Mouse (Mus musculus) neural tube, embryonic 14.5 days (tissue): ENCODE results near the gene Anxa5. TPM values are rescaled to one million over a fixed set of nuclear protein-coding genes. Genes with fewer than 3 reads are reported as not detected.

Experiments
- ATAC-seq: fragments of 200-750 bp; cut with Nextera tagmentation; 2 replicates; pipeline ENCODE4 v1.8.0; 2017; ENCODE audit warnings: low read depth, mild to moderate bottlenecking, moderate TSS enrichment, moderate library complexity
- H3K27ac ChIP-seq: fragments of 300-500 bp; sonication (generic); 2 replicates; pipeline ENCODE4 v1.5.1; 2014; ENCODE audit warnings: low read depth, mild to moderate bottlenecking, control low read depth, low read length, moderate library complexity, mixed read lengths
- H3K27me3 ChIP-seq: fragments of 300-500 bp; sonication (generic); 2 replicates; pipeline ENCODE4 v1.6.1; 2014; ENCODE audit warnings: low read length; ENCODE audit not compliant: control insufficient read depth, insufficient read depth
- H3K36me3 ChIP-seq: fragments of 300-500 bp; sonication (generic); 2 replicates; pipeline ENCODE4 v1.6.1; 2014; ENCODE audit warnings: low read length, mixed read lengths; ENCODE audit not compliant: control insufficient read depth, insufficient read depth
- H3K4me1 ChIP-seq: fragments of 300-500 bp; sonication (generic); 2 replicates; pipeline ENCODE4 v1.6.1; 2014; ENCODE audit warnings: low read length; ENCODE audit not compliant: control insufficient read depth, insufficient read depth
- H3K4me2 ChIP-seq: fragments of 300-500 bp; sonication (generic); 2 replicates; pipeline ENCODE4 v1.6.1; 2014; ENCODE audit warnings: mild to moderate bottlenecking, low read depth, low read length, control low read depth
- H3K4me3 ChIP-seq: fragments of 300-500 bp; sonication (generic); 2 replicates; pipeline ENCODE4 v1.5.1; 2014; ENCODE audit warnings: low read depth, low read length, control low read depth, mixed read lengths
- H3K9ac ChIP-seq: fragments of 300-500 bp; sonication (generic); replicated peaks from 2 replicates; pipeline ENCODE4 v1.6.1; 2014; ENCODE audit warnings: low read depth, mild to moderate bottlenecking, control low read depth, low read length, mixed read lengths
- H3K9me3 ChIP-seq: fragments of 300-500 bp; sonication (generic); 2 replicates; pipeline ENCODE4 v1.6.1; 2016; ENCODE audit warnings: low read length; ENCODE audit not compliant: control insufficient read depth
- WGBS: fragments of 180-500 bp; shearing (Covaris S2); extraction: QIAGEN DNeasy Blood & Tissue Kit; methylation state at CpG from one replicate; pipeline ENCODE4 v1.1.7; 2014; 5-methylcytosine and 5-hydroxymethylcytosine counted together
- polyA plus RNA-seq: library from polyadenylated mRNA; unstranded; fragments of >200 nt; fragmentation: Nextera tagmentation; extraction: Ambion mirVana; gene quantifications from 2 replicates; pipeline ENCODE4 v1.2.1, GENCODE M21; 2014

Gene Anxa5
- polyA plus RNA-seq, 1 experiment from 2014 or later = 27.8 TPM

DNA sequence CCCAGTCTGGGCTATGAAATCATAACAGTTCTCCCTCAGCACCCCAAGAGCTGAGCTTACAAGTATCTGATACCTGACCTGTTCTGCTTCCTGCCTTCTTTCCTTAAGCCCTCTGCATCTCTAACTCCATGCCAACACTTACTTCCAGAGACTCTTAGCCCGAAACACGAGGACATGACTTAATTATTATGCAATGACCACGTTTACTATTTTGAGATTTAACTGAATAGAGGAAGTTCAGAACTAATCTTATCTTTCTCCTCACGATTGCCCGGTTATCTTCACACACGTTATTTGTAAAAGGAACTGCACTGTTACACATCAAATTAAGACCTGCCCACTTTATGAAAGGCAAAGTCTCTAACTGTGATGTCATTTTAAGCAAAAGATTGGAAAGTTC is 28.8 kb downstream of the Anxa5 start:
- no peaks in the 10 kb centered on the region for H3K9me3 ChIP-seq
- no peaks in the 10 kb centered on the region for H3K27me3 ChIP-seq
- no peak overlapping the region for H3K4me3 ChIP-seq
- WGBS = 82% methylated on average over 6 of the region's 6 CpGs
- no peak overlapping the region for H3K27ac ChIP-seq
- H3K4me1 ChIP-seq = no peaks in the 10 kb centered on the region
- ATAC-seq = no peak
- H3K4me2 ChIP-seq = no peak overlapping the region
- no peak overlapping the region for H3K9ac ChIP-seq
- H3K36me3 ChIP-seq = no peaks in the 10 kb centered on the region

DNA sequence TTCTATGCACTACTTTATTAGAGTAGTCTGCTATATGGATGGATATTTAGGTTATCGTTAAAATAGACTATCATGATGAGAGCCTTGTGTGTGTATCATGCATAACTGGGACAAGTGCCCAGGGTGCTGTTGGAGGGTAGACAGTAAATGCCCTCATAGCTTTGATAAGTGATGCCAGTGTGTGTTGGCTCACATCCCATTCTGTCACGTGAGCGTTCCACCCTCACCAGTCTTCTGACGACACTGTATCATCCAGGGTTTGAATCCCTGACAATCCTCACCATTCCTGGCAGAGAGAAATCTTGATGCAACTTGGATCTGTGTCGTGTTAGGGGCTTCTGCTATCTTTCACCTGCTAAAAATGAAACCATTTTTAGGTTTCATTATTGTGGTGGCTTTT is 29.2 kb downstream of the Anxa5 start:
- H3K9me3 ChIP-seq = no peaks in the 10 kb centered on the region
- H3K9ac ChIP-seq = no peak overlapping the region
- no peak for ATAC-seq
- H3K4me3 ChIP-seq = no peak overlapping the region
- H3K36me3 ChIP-seq = no peaks in the 10 kb centered on the region
- no peak overlapping the region for H3K4me2 ChIP-seq
- WGBS = 80% methylated on average over 5 of the region's 5 CpGs
- no peaks in the 10 kb centered on the region for H3K4me1 ChIP-seq
- no peak overlapping the region for H3K27ac ChIP-seq
- no peaks in the 10 kb centered on the region for H3K27me3 ChIP-seq

DNA sequence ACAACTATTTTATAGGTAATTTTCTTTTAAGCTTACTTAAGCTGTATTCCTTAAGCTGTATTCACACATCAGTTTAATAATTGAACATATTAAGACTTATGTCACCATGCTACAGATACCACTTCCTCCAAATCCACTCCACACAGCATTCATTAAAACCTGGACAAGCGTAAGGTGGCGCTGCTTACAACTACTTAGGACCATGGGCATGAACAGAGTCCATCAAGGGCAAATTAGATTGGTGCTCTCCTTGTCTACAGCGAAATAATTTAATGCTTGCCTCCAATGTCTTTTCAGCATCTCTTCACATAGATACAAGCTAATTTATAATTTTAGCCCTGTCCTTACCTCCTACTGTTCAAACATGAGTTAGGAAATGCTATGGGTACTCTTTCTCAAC is 29.7 kb downstream of the Anxa5 start:
- Histone ChIP-seq H3K4me3 (no peak overlapping the region), H3K36me3 (no peaks in the 10 kb centered on the region), H3K4me2 (no peak overlapping the region), H3K27ac (no peak overlapping the region), H3K9ac (no peak overlapping the region), H3K4me1 (no peaks in the 10 kb centered on the region), H3K27me3 (no peaks in the 10 kb centered on the region), H3K9me3 (no peaks in the 10 kb centered on the region)
- ATAC-seq = no peak
- 93% methylated on average over 3 of the region's 3 CpGs for whole genome bisulfite sequencing

DNA sequence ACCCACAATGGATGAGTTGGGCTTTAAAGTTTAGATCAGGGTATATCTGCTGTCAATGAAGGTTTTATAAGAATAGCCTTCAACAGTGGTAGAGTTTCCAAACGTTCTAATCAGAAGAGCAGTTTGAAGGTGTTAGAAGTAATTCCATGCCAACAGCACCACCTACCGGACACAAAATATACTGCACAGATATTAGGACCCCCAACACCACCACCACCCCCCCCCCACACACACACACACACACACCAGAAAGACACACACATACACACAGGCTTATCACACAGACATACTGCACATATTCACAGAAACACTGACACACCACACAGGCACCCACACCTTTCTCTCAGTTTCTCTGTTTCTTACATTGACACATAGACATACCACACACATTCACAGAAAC is 33.3 kb downstream of the Anxa5 start:
- H3K4me2 ChIP-seq = no peak overlapping the region
- H3K27me3 ChIP-seq = no peaks in the 10 kb centered on the region
- H3K27ac ChIP-seq = no peak overlapping the region
- no peaks in the 10 kb centered on the region for H3K4me1 ChIP-seq
- no peaks in the 10 kb centered on the region for H3K36me3 ChIP-seq
- no peaks in the 10 kb centered on the region for H3K9me3 ChIP-seq
- 2% methylated on average over 2 of the region's 2 CpGs for WGBS
- no peak overlapping the region for H3K4me3 ChIP-seq
- no peak overlapping the region for H3K9ac ChIP-seq
- ATAC-seq = peak; percentile 77

DNA sequence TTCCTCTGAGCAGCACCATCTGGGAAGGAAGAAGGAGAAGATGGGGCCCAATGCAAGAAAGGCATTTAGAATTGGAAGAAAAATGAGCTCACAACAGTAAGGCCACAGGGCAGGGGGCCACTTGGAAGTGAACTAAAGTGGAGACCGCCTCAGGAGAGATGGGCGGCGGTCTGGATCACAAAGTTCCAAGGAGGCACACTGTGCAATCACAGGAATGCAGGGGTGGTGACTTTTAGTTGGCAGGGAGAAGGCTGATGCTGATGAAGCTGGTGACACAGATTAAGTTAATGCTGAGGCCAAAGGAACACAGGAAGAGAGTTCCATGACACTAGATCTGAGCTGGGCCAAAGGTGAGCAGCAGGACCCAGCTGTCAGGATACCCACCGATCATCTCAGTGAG is 35.4 kb downstream of the Anxa5 start:
- 76% methylated on average over 4 of the region's 4 CpGs for WGBS
- Histone ChIP-seq H3K36me3 (no peaks in the 10 kb centered on the region), H3K9me3 (no peaks in the 10 kb centered on the region), H3K9ac (no peak overlapping the region), H3K4me3 (no peak overlapping the region), H3K27me3 (no peaks in the 10 kb centered on the region), H3K4me2 (no peak overlapping the region), H3K4me1 (no peaks in the 10 kb centered on the region), H3K27ac (no peak overlapping the region)
- ATAC-seq = no peak

DNA sequence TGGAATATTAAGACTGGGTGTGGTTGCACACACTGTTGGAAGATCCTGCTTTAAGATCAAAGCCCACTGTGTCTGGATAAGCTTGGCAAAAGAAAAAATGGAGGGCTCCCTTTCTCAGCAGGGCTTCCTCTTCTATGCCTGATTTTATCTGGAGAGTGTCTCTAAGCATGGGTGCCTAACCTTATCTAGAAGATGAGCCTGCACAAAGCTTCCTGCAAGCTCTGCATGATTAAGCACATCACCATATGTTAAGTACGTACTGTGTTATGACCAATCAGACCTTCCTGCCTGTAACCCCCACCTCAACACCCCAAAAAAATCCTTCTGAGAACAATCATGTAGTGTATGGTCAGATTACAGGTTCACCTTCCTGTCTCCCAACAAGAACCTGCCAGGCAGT is 45.3 kb downstream of the Anxa5 start:
- Histone ChIP-seq H3K9me3 (no peaks in the 10 kb centered on the region), H3K27me3 (no peaks in the 10 kb centered on the region), H3K36me3 (no peaks in the 10 kb centered on the region), H3K9ac (no peak overlapping the region), H3K4me1 (no peaks in the 10 kb centered on the region), H3K4me3 (no peak overlapping the region), H3K4me2 (no peak overlapping the region), H3K27ac (no peak overlapping the region)
- 83% methylated on average over 1 of the region's 1 CpGs for WGBS
- ATAC-seq = no peak

DNA sequence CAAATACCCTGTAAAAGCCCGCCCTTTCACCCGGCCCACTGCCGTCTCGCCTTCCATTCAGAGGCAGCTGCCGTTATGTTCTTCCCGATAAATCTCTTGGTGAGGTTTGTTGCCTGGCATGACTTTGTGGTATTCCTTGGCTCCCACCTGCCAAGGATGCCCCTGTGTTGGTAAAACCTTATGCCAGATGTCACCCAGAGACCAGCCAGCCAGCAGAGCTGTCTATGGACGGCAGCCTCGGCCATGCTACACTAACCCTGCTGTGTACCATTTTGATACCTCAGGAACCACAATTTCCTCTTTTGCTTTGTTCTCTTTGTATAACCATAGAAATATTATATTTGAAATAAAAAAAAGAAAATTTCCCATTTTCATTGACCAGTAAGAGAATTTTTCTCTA is 48.3 kb downstream of the Anxa5 start:
- Histone ChIP-seq H3K4me3 (no peak overlapping the region), H3K4me2 (no peak overlapping the region), H3K9ac (no peak overlapping the region), H3K27me3 (no peaks in the 10 kb centered on the region), H3K4me1 (no peaks in the 10 kb centered on the region), H3K36me3 (no peaks in the 10 kb centered on the region), H3K9me3 (no peaks in the 10 kb centered on the region), H3K27ac (no peak overlapping the region)
- ATAC-seq = no peak
- 98% methylated on average over 8 of the region's 8 CpGs for WGBS

DNA sequence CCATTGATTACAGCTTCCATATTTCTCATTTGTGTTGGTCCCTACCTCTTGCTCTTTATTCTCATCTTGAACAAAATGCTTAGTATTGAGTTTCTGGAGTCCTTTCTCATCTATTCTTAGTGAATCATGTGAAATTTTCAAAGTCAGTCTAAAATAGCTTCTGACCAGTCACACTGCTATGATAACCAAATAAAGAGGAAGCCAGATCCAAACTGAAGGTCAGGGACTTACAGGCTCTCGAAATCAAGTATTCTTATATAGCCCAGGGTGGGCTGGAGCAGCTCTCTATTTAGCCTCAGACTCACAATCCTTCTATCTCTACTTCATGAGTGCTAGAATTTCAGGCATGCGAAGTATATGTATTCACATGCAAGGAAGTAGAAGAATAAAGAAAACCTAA is 66.2 kb downstream of the Anxa5 start:
- Histone ChIP-seq H3K27ac (no peak overlapping the region), H3K9me3 (no peaks in the 10 kb centered on the region), H3K4me1 (no peaks in the 10 kb centered on the region), H3K9ac (no peak overlapping the region), H3K36me3 (no peaks in the 10 kb centered on the region), H3K4me2 (no peak overlapping the region), H3K4me3 (no peak overlapping the region), H3K27me3 (no peaks in the 10 kb centered on the region)
- WGBS = 82% methylated on average over 2 of the region's 2 CpGs
- no peak for ATAC-seq

DNA sequence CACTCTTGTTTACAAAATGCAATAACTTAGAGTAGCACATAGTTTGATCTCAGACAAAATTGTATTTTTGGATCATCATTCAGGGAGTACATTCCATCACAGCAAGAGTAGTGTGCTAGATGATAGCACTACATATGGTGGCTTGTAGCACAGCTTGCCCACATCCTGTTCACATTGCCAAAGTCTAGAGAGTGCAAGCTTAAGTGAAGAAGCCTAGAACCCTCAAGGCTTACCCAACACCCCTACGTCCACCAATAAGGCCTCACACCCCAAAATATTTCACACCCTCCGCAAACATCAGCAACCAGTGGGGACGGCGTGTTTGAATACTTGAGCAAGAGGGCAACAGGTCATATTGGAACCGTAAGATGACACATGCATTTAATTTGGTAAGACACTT is 68.7 kb downstream of the Anxa5 start:
- Histone ChIP-seq H3K4me2 (no peak overlapping the region), H3K9ac (no peak overlapping the region), H3K4me1 (no peaks in the 10 kb centered on the region), H3K9me3 (no peaks in the 10 kb centered on the region), H3K27ac (no peak overlapping the region), H3K4me3 (no peak overlapping the region), H3K36me3 (no peaks in the 10 kb centered on the region), H3K27me3 (no peaks in the 10 kb centered on the region)
- ATAC-seq = no peak
- WGBS = 94% methylated on average over 5 of the region's 5 CpGs

DNA sequence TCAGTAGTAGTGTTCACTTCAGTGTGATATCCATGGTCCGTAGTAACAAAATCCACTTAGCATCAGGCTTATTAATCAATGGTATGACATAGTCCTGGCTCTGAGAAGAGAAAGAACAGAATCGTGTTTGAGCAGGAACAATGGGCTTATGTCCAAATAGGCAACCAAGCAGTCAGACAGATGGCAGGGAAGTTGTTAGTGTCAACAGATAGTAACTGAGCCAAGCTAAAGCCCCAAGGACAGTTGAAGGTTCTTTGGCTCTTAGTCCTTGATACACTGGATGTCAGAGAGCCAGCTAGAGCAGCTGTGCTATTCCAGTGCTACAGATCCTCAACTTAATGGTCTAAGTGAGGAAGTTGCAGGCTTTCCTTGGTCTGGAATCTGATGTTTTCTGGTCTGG is 69.4 kb downstream of the Anxa5 start:
- Histone ChIP-seq H3K9ac (no peak overlapping the region), H3K27ac (no peak overlapping the region), H3K36me3 (no peaks in the 10 kb centered on the region), H3K27me3 (no peaks in the 10 kb centered on the region), H3K4me3 (no peak overlapping the region), H3K4me1 (no peaks in the 10 kb centered on the region), H3K9me3 (no peaks in the 10 kb centered on the region), H3K4me2 (no peak overlapping the region)
- WGBS = 77% methylated on average over 2 of the region's 2 CpGs
- ATAC-seq = no peak
